Mouse (Mus musculus): ENCODE data around the gene Fam117a. TPM values are rescaled to one million over a fixed set of nuclear protein-coding genes. Genes with fewer than 3 reads are reported as not detected.

Fam117a gene
- polyA plus RNA-seq, 1 experiment, result 20.8 TPM

GRCm38 (mm10) chr11:95356469-95357273, 19.9 kb downstream of the Fam117a start:
- H3K4me1 ChIP-seq (ENCODE audit: control insufficient read depth, insufficient read depth, low read length), result no peaks in the 10 kb centered on the region; the same call in 1 of the 2 replicates
- H3K27me3 ChIP-seq (replicated peaks; ENCODE audit: control insufficient read depth, insufficient read depth, low read length), result no peaks in the 10 kb centered on the region
- H3K4me3 ChIP-seq (ENCODE audit: insufficient read depth, low read depth, low read length), result no peak overlapping the region
- 81% methylated on average over 17 of the region's 17 CpGs for WGBS
- no peaks in the 10 kb centered on the region for H3K36me3 ChIP-seq (ENCODE audit: control insufficient read depth, insufficient read depth, low read length)
- peak; percentile 48 for DNase-seq
- TF ChIP-seq CTCF (conservative IDR thresholded peaks at IDR 0.05; ENCODE audit: insufficient read depth, insufficient read length, low read depth, low read length) (no peak), POLR2A (IDR thresholded peaks at IDR 0.05; ENCODE audit: low read depth, low read length) (no peak)
- H3K27ac ChIP-seq (ENCODE audit: insufficient read depth, low read depth, low read length), result no peak overlapping the region

- no peaks in the 10 kb centered on the region; the same call in 1 of the 2 replicates for H3K4me1 ChIP-seq (ENCODE audit: control insufficient read depth, insufficient read depth, low read length)
- WGBS, result 66% methylated on average over 3 of the region's 3 CpGs
- no peak for TF ChIP-seq POLR2A (IDR thresholded peaks at IDR 0.05; ENCODE audit: low read depth, low read length)
- no peak for TF ChIP-seq CTCF (conservative IDR thresholded peaks at IDR 0.05; ENCODE audit: insufficient read depth, insufficient read length, low read depth, low read length)
- H3K27me3 ChIP-seq (replicated peaks; ENCODE audit: control insufficient read depth, insufficient read depth, low read length), result no peaks in the 10 kb centered on the region
- no peak for DNase-seq
- H3K36me3 ChIP-seq (ENCODE audit: control insufficient read depth, insufficient read depth, low read length), result no peaks in the 10 kb centered on the region
- no peak overlapping the region for H3K4me3 ChIP-seq (ENCODE audit: insufficient read depth, low read depth, low read length)
- no peak overlapping the region for H3K27ac ChIP-seq (ENCODE audit: insufficient read depth, low read depth, low read length)
These were observed 21.4 kb downstream of the Fam117a start for GRCm38 (mm10) chr11:95358263-95358662.

GRCm38 (mm10) chr11:95364388-95364787, 27.6 kb downstream of the Fam117a start:
- Histone ChIP-seq H3K36me3 (ENCODE audit: control insufficient read depth, insufficient read depth, low read length) (no peaks in the 10 kb centered on the region), H3K4me3 (ENCODE audit: insufficient read depth, low read depth, low read length) (no peak overlapping the region), H3K27me3 (replicated peaks; ENCODE audit: control insufficient read depth, insufficient read depth, low read length) (no peaks in the 10 kb centered on the region), H3K4me1 (ENCODE audit: control insufficient read depth, insufficient read depth, low read length) (peaks cover 15% of the 10 kb centered on the region), H3K27ac (ENCODE audit: insufficient read depth, low read depth, low read length) (no peak overlapping the region)
- WGBS, result 81% methylated on average over 5 of the region's 5 CpGs
- no peak for DNase-seq
- TF ChIP-seq POLR2A (IDR thresholded peaks at IDR 0.05; ENCODE audit: low read depth, low read length), result no peak
- no peak for TF ChIP-seq CTCF (conservative IDR thresholded peaks at IDR 0.05; ENCODE audit: insufficient read depth, insufficient read length, low read depth, low read length)

GRCm38 (mm10) chr11:95365596-95365995, 28.8 kb downstream of the Fam117a start:
- Histone ChIP-seq H3K36me3 (ENCODE audit: control insufficient read depth, insufficient read depth, low read length) (no peaks in the 10 kb centered on the region), H3K4me1 (ENCODE audit: control insufficient read depth, insufficient read depth, low read length) (peaks cover 15% of the 10 kb centered on the region), H3K27me3 (replicated peaks; ENCODE audit: control insufficient read depth, insufficient read depth, low read length) (no peaks in the 10 kb centered on the region), H3K27ac (ENCODE audit: insufficient read depth, low read depth, low read length) (peak overlapping the region; percentile 78), H3K4me3 (ENCODE audit: insufficient read depth, low read depth, low read length) (no peak overlapping the region)
- DNase-seq, result peak; percentile 96
- TF ChIP-seq POLR2A (IDR thresholded peaks at IDR 0.05; ENCODE audit: low read depth, low read length) (no peak), CTCF (conservative IDR thresholded peaks at IDR 0.05; ENCODE audit: insufficient read depth, insufficient read length, low read depth, low read length) (no peak)
- WGBS, result 17% methylated on average over 10 of the region's 10 CpGs

DNA sequence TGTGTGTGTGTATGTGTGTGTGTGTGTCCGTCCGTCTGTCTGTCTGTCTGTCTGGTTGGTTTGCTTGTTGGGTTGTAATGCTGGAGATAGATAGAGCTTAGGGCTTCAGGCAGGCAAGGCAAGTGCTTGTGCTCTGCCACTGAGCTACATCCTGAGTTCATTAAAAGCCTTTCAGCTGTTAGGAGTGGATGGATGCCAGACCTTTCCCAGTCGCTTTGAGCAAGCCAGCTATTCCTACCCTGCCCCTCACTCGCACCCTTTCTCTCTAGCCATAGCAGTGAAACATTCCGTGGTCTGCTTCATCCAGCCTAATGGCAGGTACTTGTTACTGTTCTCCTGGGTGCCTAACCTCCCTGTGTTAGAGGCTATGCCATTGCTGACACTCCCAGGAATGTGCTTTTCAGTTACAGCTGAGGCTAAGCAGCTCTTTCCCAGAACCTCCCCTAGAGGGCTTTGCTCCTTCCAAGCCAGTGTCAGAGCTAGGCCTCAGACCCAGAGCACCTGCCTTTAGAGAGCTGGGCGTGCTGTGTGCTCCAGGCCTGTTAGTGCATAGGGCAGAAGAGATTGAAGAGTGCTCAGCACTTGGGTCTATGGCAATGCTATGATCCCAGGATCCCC, 29.6 kb downstream of the Fam117a start:
- DNase-seq, result peak; percentile 28
- H3K36me3 ChIP-seq (ENCODE audit: control insufficient read depth, insufficient read depth, low read length), result no peaks in the 10 kb centered on the region
- no peaks in the 10 kb centered on the region for H3K27me3 ChIP-seq (replicated peaks; ENCODE audit: control insufficient read depth, insufficient read depth, low read length)
- no peak overlapping the region for H3K4me3 ChIP-seq (ENCODE audit: insufficient read depth, low read depth, low read length)
- H3K4me1 ChIP-seq (ENCODE audit: control insufficient read depth, insufficient read depth, low read length), result peaks cover 15% of the 10 kb centered on the region
- TF ChIP-seq POLR2A (IDR thresholded peaks at IDR 0.05; ENCODE audit: low read depth, low read length) (no peak), CTCF (conservative IDR thresholded peaks at IDR 0.05; ENCODE audit: insufficient read depth, insufficient read length, low read depth, low read length) (0 out of 2 replicates have a peak, but pooled peaks have one; percentile 21)
- 75% methylated on average over 6 of the region's 6 CpGs for WGBS
- peak overlapping the region; percentile 3; the same call in 1 of the 2 replicates for H3K27ac ChIP-seq (ENCODE audit: insufficient read depth, low read depth, low read length)

DNA sequence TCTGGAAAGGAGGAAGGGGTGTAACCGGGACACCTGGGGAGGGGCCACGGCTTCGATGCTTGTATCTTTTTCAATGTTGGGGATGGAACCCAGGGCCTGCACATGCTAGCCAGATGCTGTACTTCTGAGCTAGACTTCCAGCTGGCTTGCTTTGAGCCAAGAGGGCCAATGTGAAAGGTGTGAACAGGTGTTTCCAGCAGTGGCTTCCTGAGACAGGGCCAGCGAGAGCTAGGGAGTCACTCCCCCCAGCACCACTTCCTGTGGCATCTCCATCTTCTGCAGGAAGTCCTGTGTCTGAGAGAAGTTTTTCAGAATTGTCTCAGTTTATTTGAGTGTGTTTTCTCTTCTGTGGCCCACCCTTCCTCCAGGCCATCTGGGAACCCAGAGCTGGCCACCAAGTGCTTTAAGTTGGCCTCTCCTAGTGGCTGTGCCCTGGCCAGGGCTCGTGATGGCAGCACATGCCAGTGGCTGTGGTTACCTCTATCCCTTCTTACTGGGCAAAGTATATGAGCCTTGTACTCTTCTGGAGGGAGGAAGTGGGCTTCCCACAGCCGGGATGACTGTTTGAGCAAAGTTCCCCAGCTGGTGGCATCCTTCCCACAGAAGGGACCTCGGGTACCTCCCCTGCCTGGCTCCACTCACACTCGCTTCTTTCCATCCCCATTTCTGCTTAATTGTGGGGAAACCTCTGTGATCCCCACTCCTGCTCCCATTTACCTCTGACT, 30.4 kb downstream of the Fam117a start:
- no peak overlapping the region for H3K4me3 ChIP-seq (ENCODE audit: insufficient read depth, low read depth, low read length)
- no peaks in the 10 kb centered on the region for H3K36me3 ChIP-seq (ENCODE audit: control insufficient read depth, insufficient read depth, low read length)
- no peak for TF ChIP-seq CTCF (conservative IDR thresholded peaks at IDR 0.05; ENCODE audit: insufficient read depth, insufficient read length, low read depth, low read length)
- no peak for TF ChIP-seq POLR2A (IDR thresholded peaks at IDR 0.05; ENCODE audit: low read depth, low read length)
- peaks cover 15% of the 10 kb centered on the region for H3K4me1 ChIP-seq (ENCODE audit: control insufficient read depth, insufficient read depth, low read length)
- H3K27ac ChIP-seq (ENCODE audit: insufficient read depth, low read depth, low read length), result no peak overlapping the region
- H3K27me3 ChIP-seq (replicated peaks; ENCODE audit: control insufficient read depth, insufficient read depth, low read length), result no peaks in the 10 kb centered on the region
- no peak for DNase-seq
- WGBS, result 73% methylated on average over 8 of the region's 8 CpGs

Measured in kidney, adult 2 months (tissue).